Mouse (Mus musculus): ENCODE measurements around the gene Pkdcc. TPM values are rescaled to one million over a fixed set of nuclear protein-coding genes. Genes with fewer than 3 reads are reported as not detected.

The Pkdcc gene
- 10 to 100 TPM; 18.6 to 21.3 TPM for total RNA-seq (2021)
- long read RNA-seq, experiment 1, partial matches to known transcripts, result 2 of 7 reads
- long read RNA-seq, experiment 1, other reads (novel, unspliced or antisense), result 1 of 7 reads
- long read RNA-seq, experiment 2, partial matches to known transcripts, result 1 of 6 reads
- long read RNA-seq, experiment 2, other reads (novel, unspliced or antisense), result 2 of 6 reads

GRCm38 (mm10) chr17:83214674-83215528 is at the start of gene Pkdcc:
Gene Pkdcc (plus strand): TSS chr17:83215292.
- peak; percentile 66 to 78 for DNase-seq (ENCODE audit: low spot score in 2 of 2)

GRCm38 (mm10) chr17:83166195-83166594 is 48.9 kb upstream of the Pkdcc start:
- DNase-seq (ENCODE audit: low spot score in 2 of 2), result no peak

GRCm38 (mm10) chr17:83176146-83176545 is 38.9 kb upstream of the Pkdcc start:
- no peak for DNase-seq (ENCODE audit: low spot score in 2 of 2)

GRCm38 (mm10) chr17:83178483-83179150 is 36.5 kb upstream of the Pkdcc start:
- DNase-seq (ENCODE audit: low spot score in 2 of 2), result no peak

GRCm38 (mm10) chr17:83179151-83179531 is 36.0 kb upstream of the Pkdcc start:
- DNase-seq (ENCODE audit: low spot score in 2 of 2), result no peak

GRCm38 (mm10) chr17:83179569-83179968 is 35.5 kb upstream of the Pkdcc start:
- no peak for DNase-seq (ENCODE audit: low spot score in 2 of 2)

GRCm38 (mm10) chr17:83181086-83181485 is 34.0 kb upstream of the Pkdcc start:
- DNase-seq (ENCODE audit: low spot score in 2 of 2), result no peak

- no peak for DNase-seq (ENCODE audit: low spot score in 2 of 2)
Measured at GRCm38 (mm10) chr17:83181592-83181991, 33.5 kb upstream of the Pkdcc start.

GRCm38 (mm10) chr17:83182061-83182664 is 32.9 kb upstream of the Pkdcc start:
- no peak for DNase-seq (ENCODE audit: low spot score in 2 of 2)

- no peak for DNase-seq (ENCODE audit: low spot score in 2 of 2)
Measured at GRCm38 (mm10) chr17:83182780-83183179, 32.3 kb upstream of the Pkdcc start.

- DNase-seq (ENCODE audit: low spot score in 2 of 2), result no peak
Measured at GRCm38 (mm10) chr17:83187751-83188565, 27.1 kb upstream of the Pkdcc start.

- no peak for DNase-seq (ENCODE audit: low spot score in 2 of 2)
Measured at GRCm38 (mm10) chr17:83190810-83191209, 24.3 kb upstream of the Pkdcc start.

- DNase-seq (ENCODE audit: low spot score in 2 of 2), result peak in 1 of 2 experiments; percentile 34
Measured at GRCm38 (mm10) chr17:83194491-83194890, 20.6 kb upstream of the Pkdcc start.

- no peak for DNase-seq (ENCODE audit: low spot score in 2 of 2)
Measured at GRCm38 (mm10) chr17:83197361-83197923, 17.6 kb upstream of the Pkdcc start.

- no peak for DNase-seq (ENCODE audit: low spot score in 2 of 2)
Measured at GRCm38 (mm10) chr17:83200469-83200868, 14.6 kb upstream of the Pkdcc start.

GRCm38 (mm10) chr17:83201257-83201656 is 13.8 kb upstream of the Pkdcc start:
- DNase-seq (ENCODE audit: low spot score in 2 of 2), result no peak

- DNase-seq (ENCODE audit: low spot score in 2 of 2), result no peak
Measured at GRCm38 (mm10) chr17:83203692-83204383, 11.3 kb upstream of the Pkdcc start.

- DNase-seq (ENCODE audit: low spot score in 2 of 2), result no peak
Measured at GRCm38 (mm10) chr17:83207296-83207695, 7.8 kb upstream of the Pkdcc start.

GRCm38 (mm10) chr17:83208455-83208854 is 6.6 kb upstream of the Pkdcc start:
- no peak for DNase-seq (ENCODE audit: low spot score in 2 of 2)

GRCm38 (mm10) chr17:83210531-83210930 is 4.6 kb upstream of the Pkdcc start:
- DNase-seq (ENCODE audit: low spot score in 2 of 2), result no peak

Data from layer of hippocampus, postnatal 14 days (tissue).